Mouse (Mus musculus): ENCODE measurements around the gene Tmem198.

Tmem198 gene

GRCm38 (mm10) chr1:75487405-75488161 is 8.3 kb downstream of the Tmem198 start:
- DNase-seq (ENCODE audit: low spot score in 2 of 2): peak; percentile 65 to 71

DNA sequence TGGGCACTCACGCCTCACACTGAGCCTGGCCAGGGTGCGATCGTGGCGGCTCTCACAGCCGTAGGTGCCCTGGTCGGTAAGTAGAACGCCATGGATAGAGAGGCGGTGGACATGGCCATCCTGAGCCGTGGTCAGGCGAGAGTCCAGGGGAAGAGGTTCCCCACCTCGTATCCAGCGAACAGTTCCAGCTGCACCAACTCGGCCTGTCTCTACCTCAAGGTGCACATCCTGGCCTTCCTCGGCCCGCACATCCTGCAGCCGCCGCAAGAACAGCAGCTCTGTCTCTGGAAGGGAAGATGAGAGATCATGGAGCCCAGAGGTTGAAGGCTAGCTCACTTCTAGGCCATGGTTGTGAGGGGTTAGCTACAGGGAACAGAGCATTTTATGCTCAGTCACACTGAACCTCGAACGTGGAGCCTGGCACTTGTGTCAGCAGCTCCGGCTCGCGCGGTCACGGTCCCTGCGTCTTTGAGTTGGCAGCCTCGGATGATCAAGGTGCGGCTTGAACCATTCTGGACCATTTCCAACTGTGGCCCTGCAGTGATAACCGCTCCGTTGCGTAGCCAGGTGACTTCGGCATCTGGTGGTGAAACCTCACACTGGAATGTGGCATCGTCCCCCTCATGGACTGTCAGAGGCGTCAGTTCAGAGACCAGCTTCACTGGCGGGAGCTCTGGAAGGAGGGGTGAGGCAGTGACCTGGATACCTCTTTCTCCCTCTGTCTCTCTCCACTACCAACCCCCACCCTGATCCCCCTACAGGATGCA is 11.6 kb downstream of the Tmem198 start:
- no peak for DNase-seq (ENCODE audit: low spot score in 2 of 2)

DNA sequence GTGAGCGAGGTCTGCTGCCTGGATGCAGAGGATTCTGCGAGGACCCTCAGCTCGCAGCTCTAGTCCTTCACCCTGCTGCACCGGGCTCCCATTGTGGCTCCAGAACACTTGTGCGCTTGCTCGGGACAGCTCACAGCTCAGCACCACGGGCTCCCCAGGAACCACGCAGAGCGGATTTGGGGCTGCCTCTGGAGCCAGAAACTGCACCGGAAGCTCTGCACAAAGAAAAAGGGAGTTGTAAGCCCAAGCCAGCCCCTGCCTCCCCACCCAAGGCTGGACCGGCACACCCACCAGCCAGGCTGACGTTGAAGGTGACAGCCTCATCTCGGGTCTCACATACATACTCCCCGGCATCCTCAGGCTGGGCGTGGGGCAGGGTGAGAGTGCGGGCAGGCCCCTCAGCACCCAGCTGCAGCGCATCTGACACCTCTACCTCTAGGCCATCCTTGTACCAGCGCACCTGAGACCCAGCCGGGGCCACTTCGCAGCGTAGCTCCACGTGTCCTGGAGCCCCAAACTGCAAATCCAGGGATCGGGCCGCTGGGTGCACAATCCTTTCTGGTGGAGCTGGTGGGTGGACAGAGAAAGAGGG is 13.3 kb downstream of the Tmem198 start:
- DNase-seq (ENCODE audit: low spot score in 2 of 2): no peak

DNA sequence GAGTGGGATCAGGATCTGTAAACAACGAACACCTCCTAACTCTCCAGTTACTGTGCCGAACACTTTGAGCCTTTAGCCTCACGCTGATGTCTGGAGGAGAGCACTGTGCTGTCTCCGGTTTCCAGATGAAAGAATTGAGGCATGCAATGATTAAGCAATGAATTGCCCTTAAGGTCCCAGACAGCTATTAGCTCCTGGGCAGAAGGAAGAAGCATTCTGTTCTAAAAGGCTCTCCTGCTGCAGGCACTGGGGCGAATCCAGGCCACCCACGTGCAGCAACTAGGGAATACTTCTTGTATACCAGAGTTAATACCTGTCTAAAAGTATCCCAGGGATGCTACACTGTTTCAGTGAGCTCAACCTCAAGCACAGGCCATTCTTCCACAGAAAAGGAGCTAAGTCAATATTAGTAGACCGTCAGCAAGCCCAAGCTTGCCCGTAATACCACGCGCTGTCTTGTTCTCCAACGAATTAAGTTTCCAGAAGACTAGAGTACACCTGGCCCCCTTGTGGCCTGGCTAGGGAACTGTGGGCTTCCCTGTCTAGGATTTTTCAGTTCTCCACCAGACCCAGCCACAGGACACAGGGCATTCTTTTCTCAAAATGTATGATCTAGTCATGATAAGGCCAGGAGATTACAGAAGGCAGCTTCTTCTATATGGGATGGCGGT is 15.7 kb downstream of the Tmem198 start:
- peak in 1 of 2 experiments; percentile 51 for DNase-seq (ENCODE audit: low spot score in 2 of 2)

DNA sequence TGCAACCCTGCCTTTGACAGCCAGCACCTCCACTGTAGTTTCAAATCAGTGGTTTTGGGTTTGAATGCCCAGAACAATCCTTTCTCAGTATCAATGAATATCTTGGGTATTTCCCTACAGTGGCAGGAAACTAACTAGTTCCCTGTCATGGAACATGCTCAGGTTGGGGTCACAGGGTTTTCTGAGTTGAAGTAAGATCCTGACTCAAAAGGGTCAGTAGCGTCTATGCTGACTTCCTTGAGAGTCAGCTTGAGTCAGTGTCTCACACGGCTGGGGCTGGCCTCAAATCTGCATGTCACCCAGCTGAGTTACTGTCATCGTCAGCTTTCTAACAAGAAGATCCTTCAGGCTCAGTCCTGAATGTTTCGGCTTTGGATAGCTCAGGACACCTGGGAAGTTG is 19.6 kb downstream of the Tmem198 start:
- DNase-seq (ENCODE audit: low spot score in 2 of 2): no peak

DNA sequence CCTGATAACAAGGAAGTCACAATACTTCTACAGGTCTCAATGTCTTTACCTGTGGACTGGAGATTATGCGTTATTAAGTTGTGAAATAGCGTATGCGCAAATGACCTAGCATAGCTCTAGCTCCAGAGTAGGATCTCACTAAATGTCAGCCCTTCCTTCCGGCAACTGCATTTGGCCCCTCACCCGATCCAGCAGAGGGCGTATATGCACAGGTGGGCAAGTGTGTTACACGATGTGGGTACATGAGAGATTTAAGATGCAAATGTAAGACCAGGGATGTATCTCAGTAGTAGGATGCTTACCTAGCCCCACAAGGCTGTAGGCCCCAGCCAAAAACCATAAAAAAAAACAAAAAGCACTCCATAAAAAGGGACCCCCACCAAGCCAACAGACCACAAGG is 20.1 kb downstream of the Tmem198 start:
- DNase-seq (ENCODE audit: low spot score in 2 of 2): no peak

- no peak for DNase-seq (ENCODE audit: low spot score in 2 of 2)
Measured at GRCm38 (mm10) chr1:75501905-75502304, 22.6 kb downstream of the Tmem198 start.

GRCm38 (mm10) chr1:75502945-75503650 is 23.8 kb downstream of the Tmem198 start:
- DNase-seq (ENCODE audit: low spot score in 2 of 2): no peak

- no peak for DNase-seq (ENCODE audit: low spot score in 2 of 2)
Measured at GRCm38 (mm10) chr1:75503651-75503980, 24.3 kb downstream of the Tmem198 start.

GRCm38 (mm10) chr1:75504256-75505045 is 25.1 kb downstream of the Tmem198 start:
- DNase-seq (ENCODE audit: low spot score in 2 of 2): peak; percentile 59 to 61

- peak; percentile 84 for DNase-seq (ENCODE audit: low spot score in 2 of 2)
Measured at GRCm38 (mm10) chr1:75505159-75505955, 26.0 kb downstream of the Tmem198 start.

- DNase-seq (ENCODE audit: low spot score in 2 of 2): peak; percentile 38 to 41
Measured at GRCm38 (mm10) chr1:75505956-75506831, 26.9 kb downstream of the Tmem198 start, which contains the start of gene Obsl1. Gene Obsl1 (minus strand): TSS chr1:75506452.

GRCm38 (mm10) chr1:75507006-75507405 is 27.7 kb downstream of the Tmem198 start, which contains the start of gene Inha:
Gene Inha (plus strand): TSS chr1:75507077.
- no peak for DNase-seq (ENCODE audit: low spot score in 2 of 2)

GRCm38 (mm10) chr1:75509586-75509985 is 30.3 kb downstream of the Tmem198 start:
- DNase-seq (ENCODE audit: low spot score in 2 of 2): no peak

- no peak for DNase-seq (ENCODE audit: low spot score in 2 of 2)
Measured at GRCm38 (mm10) chr1:75510154-75510553, 30.8 kb downstream of the Tmem198 start.

DNA sequence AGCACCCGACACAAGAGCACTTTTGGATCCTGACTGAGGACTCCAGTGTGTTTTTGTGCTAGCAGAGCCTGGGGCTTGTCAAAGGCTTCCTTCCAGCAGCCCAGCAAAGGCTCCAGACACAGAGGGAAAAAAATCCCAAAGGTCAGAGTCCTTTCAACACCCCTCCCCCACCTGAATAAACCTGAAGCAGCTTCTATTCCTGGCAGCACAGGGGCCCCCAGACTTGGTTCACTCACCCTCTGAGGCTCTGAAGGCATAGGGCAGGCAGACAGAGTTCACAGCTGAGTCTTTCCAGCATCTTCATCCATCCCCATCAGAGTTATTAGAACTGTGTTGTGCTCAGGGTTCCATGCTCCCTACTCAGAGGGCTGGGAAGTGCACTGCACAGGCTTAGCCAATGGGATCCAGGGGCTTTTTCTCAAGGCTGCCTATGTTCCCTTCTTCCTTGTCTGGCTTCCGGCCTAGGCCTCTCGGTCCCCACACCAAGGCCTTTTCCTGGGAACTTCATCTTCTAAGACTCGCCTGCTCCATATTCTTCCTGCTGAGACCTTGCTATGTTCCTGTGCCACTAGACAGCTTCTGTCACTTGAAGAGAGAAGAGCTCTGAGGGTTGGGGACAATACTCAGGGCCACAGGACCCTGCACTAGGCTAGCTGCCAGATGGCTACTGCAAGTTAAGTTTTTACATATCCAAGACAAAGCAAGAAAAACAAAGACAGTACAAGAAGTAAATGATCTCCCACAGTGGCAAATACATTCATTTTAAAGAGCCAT is 32.3 kb downstream of the Tmem198 start:
- DNase-seq (ENCODE audit: low spot score in 2 of 2): no peak

- no peak for DNase-seq (ENCODE audit: low spot score in 2 of 2)
Measured at GRCm38 (mm10) chr1:75512550-75512949, 33.2 kb downstream of the Tmem198 start.

Data from frontal cortex, postnatal 36 days (tissue).